Mouse (Mus musculus) heart, adult 2 months (tissue): Measurements from ENCODE around the gene Isg20. TPM values are rescaled to one million over a fixed set of nuclear protein-coding genes. Genes with fewer than 3 reads are reported as not detected.

ENCODE experiments used
- DNase-seq, 2 experiments: peaks; one replicate each; pipeline ENCODE4 v3.0.0; 2021
- H3K27ac ChIP-seq: fragments of 200-600 bp; 2 replicates; pipeline ENCODE4 v1.8.1; 2022
- H3K27me3 ChIP-seq: fragments of 200-500 bp; 2 replicates; pipeline ENCODE4 v1.6.1; 2012; ENCODE audit warnings: mild to moderate bottlenecking, low read length, inconsistent platforms, mixed read lengths; ENCODE audit not compliant: control insufficient read depth, insufficient read depth
- H3K36me3 ChIP-seq: fragments of 200-500 bp; 2 replicates; pipeline ENCODE4 v1.6.1; 2012; ENCODE audit warnings: low read length, inconsistent platforms; ENCODE audit not compliant: control insufficient read depth, insufficient read depth
- H3K4me1 ChIP-seq: fragments of 200-500 bp; 2 replicates; pipeline ENCODE4 v1.6.1; 2011; ENCODE audit warnings: low read length; ENCODE audit not compliant: control insufficient read depth, insufficient read depth
- H3K4me3 ChIP-seq: fragments of 200-600 bp; 2 replicates; pipeline ENCODE4 v1.8.1; 2022
- H3K79me2 ChIP-seq: fragments of 200-500 bp; replicated peaks from 2 replicates; pipeline ENCODE4 v1.6.1; 2012; ENCODE audit warnings: mild to moderate bottlenecking, inconsistent platforms, low read length, moderate library complexity, mixed read lengths; ENCODE audit not compliant: control insufficient read depth, insufficient read depth
- H3K9ac ChIP-seq: fragments of 200-500 bp; 2 replicates; pipeline ENCODE4 v1.6.1; 2012; ENCODE audit warnings: low read depth, mild to moderate bottlenecking, control low read depth, inconsistent platforms, low read length, mixed read lengths
- CTCF ChIP-seq: fragments of 200-600 bp; IDR thresholded peaks from 2 replicates; pipeline ENCODE4 v1.8.1; 2022; ENCODE audit warnings: antibody characterized with exemption, mild to moderate bottlenecking, moderate library complexity
- EP300 ChIP-seq: fragments of 200-500 bp; IDR thresholded peaks from 2 replicates; pipeline ENCODE4 v1.6.1; 2011; ENCODE audit warnings: low read depth, low read length, control low read depth; ENCODE audit not compliant: insufficient read depth
- POLR2A ChIP-seq: fragments of 200-500 bp; IDR thresholded peaks from 2 replicates; pipeline ENCODE4 v1.6.1; 2011; ENCODE audit warnings: mild to moderate bottlenecking, low read depth, low read length, control low read depth; ENCODE audit not compliant: insufficient read depth
- WGBS: fragments of 180-500 bp; shearing (Covaris S2); methylation state at CpG from one replicate; pipeline ENCODE4 v1.1.7; 2018; 5-methylcytosine and 5-hydroxymethylcytosine counted together
- intact Hi-C: fragments of 180-260 bp; cut with DNase I; formaldehyde crosslinking; loops from one replicate; pipeline ENCODE4 v1.15.1; 2025
- polyA plus RNA-seq: library from polyadenylated mRNA; depleted of rRNA; stranded (reverse); fragments of >200 nt; gene quantifications from 2 replicates; pipeline ENCODE4 v1.2.3, GENCODE M21; 2012
- total RNA-seq, 2 experiments: library from RNA; stranded (reverse); gene quantifications; 2 replicates each; pipeline ENCODE4 v1.2.3; 2021

Isg20 gene
- total and polyA plus RNA-seq, 3 experiments, result 6.2 to 88.6 (median 30.3) TPM

DNA sequence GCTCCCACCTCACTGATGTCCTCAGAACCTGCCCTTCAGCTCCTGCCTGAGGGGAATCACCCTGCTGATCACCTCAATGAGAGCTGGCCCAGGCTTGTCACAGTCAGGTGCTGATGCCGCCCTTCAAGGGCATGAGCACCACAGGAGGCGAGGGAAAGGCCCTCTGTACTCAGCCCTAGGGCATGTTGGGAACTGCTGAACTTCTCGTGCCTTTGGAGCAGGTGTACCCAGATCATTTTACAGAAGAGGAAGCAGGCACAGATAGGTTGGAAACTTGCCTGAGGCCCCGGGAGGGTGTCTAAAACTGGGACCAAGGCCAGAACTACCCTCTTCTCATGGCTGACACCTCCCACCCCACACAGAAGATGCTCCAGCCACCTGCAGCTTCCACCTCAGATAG, 5.5 kb downstream of the Isg20 start:
- no peaks in the 10 kb centered on the region for H3K36me3 ChIP-seq
- H3K27ac ChIP-seq, result no peak overlapping the region
- intact Hi-C loops, result no loop called here
- H3K9ac ChIP-seq, result no peak overlapping the region
- no peak overlapping the region for H3K4me3 ChIP-seq
- H3K27me3 ChIP-seq, result no peaks in the 10 kb centered on the region
- no peaks in the 10 kb centered on the region for H3K79me2 ChIP-seq
- no peak for DNase-seq
- 43% methylated on average over 4 of the region's 4 CpGs for WGBS
- H3K4me1 ChIP-seq, result peaks cover 4% of the 10 kb centered on the region
- TF ChIP-seq POLR2A, result no peak
- TF ChIP-seq CTCF, result no peak
- TF ChIP-seq EP300, result no peak

DNA sequence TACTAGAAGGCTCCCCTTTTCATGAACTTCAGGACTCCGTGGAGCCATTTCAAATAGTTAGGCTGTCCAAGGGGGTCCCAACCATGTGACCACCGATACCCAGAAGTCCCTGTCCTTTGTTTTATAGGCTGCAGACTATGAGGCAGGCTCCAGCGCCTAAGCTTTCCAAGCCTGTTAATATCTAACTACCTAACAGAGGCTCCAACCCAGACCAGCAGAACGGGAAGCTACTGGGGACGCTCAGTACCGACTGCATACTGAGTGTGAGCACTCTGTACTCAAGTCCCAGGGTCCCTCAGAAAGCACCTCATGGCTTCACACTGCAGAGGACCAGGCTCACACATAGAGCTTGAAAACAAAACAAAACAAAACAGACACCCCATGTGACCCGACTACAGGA, 9.3 kb downstream of the Isg20 start:
- no peak for TF ChIP-seq POLR2A
- no peak for TF ChIP-seq CTCF
- TF ChIP-seq EP300, result no peak

DNA sequence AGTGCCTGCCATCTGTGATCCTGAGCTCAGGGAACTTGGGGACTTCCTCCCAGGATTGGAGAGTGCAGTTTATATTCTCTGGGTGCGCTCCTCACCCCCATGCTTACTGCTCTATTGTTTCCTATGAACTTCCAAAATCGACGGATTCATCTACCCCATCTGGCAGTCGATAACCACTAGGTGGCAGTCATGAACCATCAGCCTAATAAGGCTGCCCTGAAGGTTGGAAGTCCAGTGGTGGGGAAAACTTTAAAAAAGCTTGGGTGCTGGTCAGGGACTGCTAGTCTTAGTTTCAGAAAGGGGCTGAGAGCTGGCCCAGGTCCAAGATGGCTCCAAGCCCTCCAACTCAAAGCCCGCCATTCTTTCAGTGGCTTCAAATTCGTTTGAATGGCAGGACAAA, 11.1 kb downstream of the Isg20 start:
- WGBS, result 6% methylated on average over 6 of the region's 6 CpGs
- TF ChIP-seq POLR2A (no peak), CTCF (peak; percentile 92)
- Histone ChIP-seq H3K36me3 (no peaks in the 10 kb centered on the region), H3K9ac (no peak overlapping the region), H3K4me1 (no peaks in the 10 kb centered on the region), H3K27me3 (no peaks in the 10 kb centered on the region), H3K79me2 (no peaks in the 10 kb centered on the region), H3K27ac (no peak overlapping the region), H3K4me3 (no peak overlapping the region)
- DNase-seq, result peak; percentile 50 to 61
- intact Hi-C loops, result loop anchor here (1.0 to 5.0 kb wide), 4 partner anchors 156 to 423 kb away; partner anchors contain the start of gene Hapln3

More for the DNA sequence above, 9.3 kb downstream of the Isg20 start:
- WGBS, result 74% methylated on average over 7 of the region's 7 CpGs
- Histone ChIP-seq H3K4me1 (no peaks in the 10 kb centered on the region), H3K36me3 (no peaks in the 10 kb centered on the region), H3K4me3 (no peak overlapping the region), H3K79me2 (no peaks in the 10 kb centered on the region), H3K9ac (no peak overlapping the region), H3K27ac (no peak overlapping the region), H3K27me3 (no peaks in the 10 kb centered on the region)
- intact Hi-C loops, result loop anchor here (5.0 kb wide), 2 partner anchors 210 to 425 kb away; partner anchors contain the start of gene Hapln3
- no peak for DNase-seq

DNA sequence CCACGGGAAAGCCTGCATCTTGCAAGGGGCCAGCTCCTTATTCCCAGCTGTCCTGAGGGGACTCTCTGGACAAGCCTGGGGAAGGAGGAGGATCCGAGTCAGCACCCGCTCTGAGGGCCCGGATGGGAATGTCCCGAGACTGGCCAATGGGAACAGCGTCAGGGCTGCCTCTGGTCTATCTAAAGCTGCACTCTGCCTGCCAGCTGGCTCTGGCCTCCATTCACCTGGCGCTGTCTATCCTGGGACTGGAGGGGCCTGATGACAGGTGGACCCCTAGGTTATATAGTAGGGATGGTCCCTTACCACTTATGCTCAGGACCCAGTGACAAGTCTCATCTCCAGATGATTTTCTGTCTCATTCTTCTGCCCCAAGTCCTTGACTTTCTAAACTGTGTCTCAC, 11.6 kb downstream of the Isg20 start:
- intact Hi-C loops, result loop anchor here (1.0 to 5.0 kb wide), 4 partner anchors 156 to 423 kb away; partner anchors contain the start of gene Hapln3
- H3K27me3 ChIP-seq, result no peaks in the 10 kb centered on the region
- no peaks in the 10 kb centered on the region for H3K36me3 ChIP-seq
- 52% methylated on average over 7 of the region's 7 CpGs for WGBS
- no peak for DNase-seq
- no peak overlapping the region for H3K27ac ChIP-seq
- TF ChIP-seq EP300 (no peak), POLR2A (no peak), CTCF (no peak)
- H3K4me3 ChIP-seq, result no peak overlapping the region
- no peaks in the 10 kb centered on the region for H3K4me1 ChIP-seq
- no peaks in the 10 kb centered on the region for H3K79me2 ChIP-seq
- no peak overlapping the region for H3K9ac ChIP-seq

DNA sequence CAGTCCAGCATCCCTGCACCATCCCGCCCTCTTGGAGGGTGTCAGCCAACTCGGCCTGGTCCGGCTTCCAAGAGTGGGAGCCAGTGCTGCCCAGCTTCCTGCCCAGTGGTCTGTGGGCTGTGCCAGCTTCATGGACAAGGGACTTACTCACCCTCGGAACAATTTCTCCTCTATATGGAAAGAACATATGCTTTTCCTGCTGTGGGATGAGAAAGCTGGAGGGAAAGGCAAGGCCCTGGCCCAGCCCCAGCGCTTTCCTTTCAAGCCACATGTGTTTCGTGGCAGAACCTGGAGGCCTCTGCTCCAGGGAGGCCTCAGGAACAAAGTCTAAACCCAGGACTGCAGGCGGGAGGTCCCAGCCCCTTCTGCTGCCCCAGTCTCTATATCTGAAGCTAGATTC, 12.5 kb downstream of the Isg20 start:
- intact Hi-C loops, result no loop called here
- no peak for DNase-seq
- Histone ChIP-seq H3K27me3 (no peaks in the 10 kb centered on the region), H3K4me1 (no peaks in the 10 kb centered on the region), H3K36me3 (no peaks in the 10 kb centered on the region), H3K4me3 (no peak overlapping the region), H3K27ac (no peak overlapping the region), H3K9ac (no peak overlapping the region), H3K79me2 (no peaks in the 10 kb centered on the region)
- TF ChIP-seq POLR2A, result no peak
- TF ChIP-seq EP300, result no peak
- no peak for TF ChIP-seq CTCF
- 70% methylated on average over 7 of the region's 7 CpGs for WGBS

DNA sequence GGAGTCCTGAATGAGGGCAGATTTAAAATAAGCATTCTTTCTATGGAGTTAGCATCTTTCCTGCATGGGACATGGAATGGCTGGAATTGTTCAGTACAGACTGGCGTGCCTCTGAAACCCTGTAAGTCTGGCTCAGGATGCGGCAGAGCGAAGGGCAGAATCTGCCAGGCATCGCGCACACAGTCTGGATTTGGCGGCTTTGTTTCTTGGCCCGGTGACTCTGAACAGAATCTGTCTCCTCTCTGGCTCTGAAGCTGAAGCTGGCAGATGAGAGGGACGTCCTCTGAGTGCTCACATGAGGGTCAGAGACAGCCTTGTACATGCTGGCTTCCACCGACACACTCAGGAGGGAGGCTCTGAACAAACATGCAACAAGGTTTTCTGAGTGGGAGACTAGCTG, 12.9 kb downstream of the Isg20 start:
- Histone ChIP-seq H3K27ac (no peak overlapping the region), H3K4me3 (no peak overlapping the region), H3K79me2 (no peaks in the 10 kb centered on the region), H3K36me3 (no peaks in the 10 kb centered on the region), H3K9ac (no peak overlapping the region), H3K27me3 (no peaks in the 10 kb centered on the region), H3K4me1 (no peaks in the 10 kb centered on the region)
- no peak for TF ChIP-seq EP300
- intact Hi-C loops, result no loop called here
- no peak for DNase-seq
- 77% methylated on average over 9 of the region's 9 CpGs for WGBS
